Mouse (Mus musculus) forebrain, embryonic 14.5 days (tissue): Measurements from ENCODE around the gene Trpm8. TPM values are rescaled to one million over a fixed set of nuclear protein-coding genes. Genes with fewer than 3 reads are reported as not detected.

Experiments
- ATAC-seq: fragments of 200-750 bp; cut with Nextera tagmentation; 2 replicates; pipeline ENCODE4 v1.8.0; 2017; ENCODE audit warnings: mild to moderate bottlenecking, moderate library complexity
- DNase-seq: peaks from one replicate; pipeline ENCODE4 v3.0.0-alpha.2; 2015; ENCODE audit warnings: low spot score
- H3K27ac ChIP-seq: fragments of 300-500 bp; sonication (generic); 2 replicates; pipeline ENCODE4 v1.5.1; 2014; ENCODE audit warnings: low read depth, mild to moderate bottlenecking, control low read depth, low read length, moderate library complexity
- H3K27me3 ChIP-seq: fragments of 300-500 bp; sonication (generic); replicated peaks from 2 replicates; pipeline ENCODE4 v1.6.1; 2014; ENCODE audit warnings: low read length, control low read depth, mixed read lengths; ENCODE audit not compliant: control insufficient read depth, insufficient read depth
- H3K36me3 ChIP-seq: fragments of 300-500 bp; sonication (generic); 2 replicates; pipeline ENCODE4 v1.6.1; 2014; ENCODE audit warnings: low read length, control low read depth; ENCODE audit not compliant: control insufficient read depth, insufficient read depth
- H3K4me1 ChIP-seq: fragments of 300-500 bp; sonication (generic); 2 replicates; pipeline ENCODE4 v1.6.1; 2014; ENCODE audit warnings: antibody characterized with exemption, low read length, control low read depth; ENCODE audit not compliant: control insufficient read depth, insufficient read depth
- H3K4me2 ChIP-seq: fragments of 300-500 bp; sonication (generic); 2 replicates; pipeline ENCODE4 v1.6.1; 2014; ENCODE audit warnings: mild to moderate bottlenecking, control low read depth, low read length
- H3K4me3 ChIP-seq: fragments of 300-500 bp; sonication (generic); 2 replicates; pipeline ENCODE4 v1.5.1; 2014; ENCODE audit warnings: low read depth, low read length, control low read depth
- H3K9ac ChIP-seq: fragments of 300-500 bp; sonication (generic); 2 replicates; pipeline ENCODE4 v1.6.1; 2014; ENCODE audit warnings: mild to moderate bottlenecking, low read length, control low read depth, moderate library complexity
- H3K9me3 ChIP-seq: fragments of 300-500 bp; sonication (generic); replicated peaks from 2 replicates; pipeline ENCODE4 v1.6.1; 2016; ENCODE audit warnings: low read length, control low read depth, mixed read lengths; ENCODE audit not compliant: control insufficient read depth
- WGBS: fragments of 180-500 bp; shearing (Covaris S2); extraction: QIAGEN DNeasy Blood & Tissue Kit; methylation state at CpG from one replicate; pipeline ENCODE4 v1.1.7; 2014; 5-methylcytosine and 5-hydroxymethylcytosine counted together
- polyA plus RNA-seq: library from polyadenylated mRNA; unstranded; fragments of >200 nt; fragmentation: Nextera tagmentation; extraction: Ambion mirVana; gene quantifications from 2 replicates; pipeline ENCODE4 v1.2.1, GENCODE M21; 2014

The Trpm8 gene
- polyA plus RNA-seq, 1 experiment from 2014 or later, result not detected

DNA sequence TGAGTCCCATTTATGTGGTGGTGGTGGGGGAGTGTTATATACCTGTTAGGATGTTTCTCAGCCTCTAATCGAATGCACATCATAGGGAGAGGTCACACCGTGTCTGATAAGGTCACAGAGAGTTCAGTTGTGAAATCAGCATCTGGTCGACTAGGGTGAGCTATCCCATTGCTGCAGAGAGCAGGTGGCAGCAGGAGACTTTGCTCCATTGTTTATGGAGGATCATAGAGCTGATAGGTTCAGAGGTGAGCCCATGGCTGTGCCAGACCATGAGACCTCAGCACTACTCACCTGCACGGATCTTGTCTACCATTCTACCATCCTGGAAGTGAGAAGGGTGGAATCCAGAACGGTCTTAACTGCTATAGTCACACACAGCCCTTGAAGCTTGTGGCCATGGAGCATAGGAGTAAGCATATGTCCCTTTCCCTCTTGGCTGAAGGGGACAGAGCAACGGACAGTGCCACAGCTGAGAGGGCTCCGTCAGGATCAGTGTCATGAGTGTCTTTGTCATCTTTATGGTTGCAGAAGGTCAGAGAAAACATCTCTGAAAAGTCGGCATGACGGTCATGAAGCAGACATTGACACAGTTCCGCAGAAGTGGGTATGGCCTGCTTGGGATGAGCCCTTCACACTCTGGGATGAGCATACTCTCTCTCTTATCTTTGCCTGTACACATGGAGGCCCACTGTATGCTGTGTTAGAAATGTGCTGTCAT is 6.9 kb downstream of the Trpm8 start:
- ATAC-seq, result no peak
- peaks cover 56% of the 10 kb centered on the region for H3K9me3 ChIP-seq

DNA sequence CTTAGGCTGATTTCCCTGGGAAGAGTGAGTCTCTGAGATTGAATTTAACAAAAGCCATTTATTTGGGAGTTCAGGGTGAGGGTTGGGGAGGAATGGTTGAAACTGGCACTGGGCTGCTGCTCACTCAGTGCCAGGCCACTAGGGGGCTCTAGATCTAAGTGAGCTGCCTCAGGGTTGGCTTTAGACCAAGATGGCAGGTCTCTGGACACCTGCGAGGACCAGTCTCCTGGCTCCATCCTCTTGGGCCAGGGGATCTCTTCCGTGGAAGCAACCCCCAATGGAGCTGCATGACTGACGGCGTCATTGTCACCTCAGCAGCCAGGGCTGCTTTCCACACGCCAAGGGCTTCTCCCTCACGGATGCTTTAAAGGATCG is 7.5 kb downstream of the Trpm8 start:
- peaks cover 59% of the 10 kb centered on the region for H3K9me3 ChIP-seq
- DNase-seq (no peak), ATAC-seq (no peak)
- H3K4me2 ChIP-seq, result no peak overlapping the region
- H3K27me3 ChIP-seq, result no peaks in the 10 kb centered on the region
- no peak overlapping the region for H3K27ac ChIP-seq
- H3K36me3 ChIP-seq, result no peaks in the 10 kb centered on the region
- 63% methylated on average over 7 of the region's 7 CpGs for WGBS
- H3K9ac ChIP-seq, result no peak overlapping the region
- H3K4me3 ChIP-seq, result no peak overlapping the region
- no peaks in the 10 kb centered on the region for H3K4me1 ChIP-seq

More for the DNA sequence above, 6.9 kb downstream of the Trpm8 start:
- Histone ChIP-seq H3K27me3 (no peaks in the 10 kb centered on the region), H3K36me3 (no peaks in the 10 kb centered on the region), H3K4me2 (no peak overlapping the region), H3K4me1 (no peaks in the 10 kb centered on the region), H3K4me3 (no peak overlapping the region), H3K9ac (no peak overlapping the region), H3K27ac (no peak overlapping the region)
- 62% methylated on average over 10 of the region's 10 CpGs for WGBS
- DNase-seq, result no peak

DNA sequence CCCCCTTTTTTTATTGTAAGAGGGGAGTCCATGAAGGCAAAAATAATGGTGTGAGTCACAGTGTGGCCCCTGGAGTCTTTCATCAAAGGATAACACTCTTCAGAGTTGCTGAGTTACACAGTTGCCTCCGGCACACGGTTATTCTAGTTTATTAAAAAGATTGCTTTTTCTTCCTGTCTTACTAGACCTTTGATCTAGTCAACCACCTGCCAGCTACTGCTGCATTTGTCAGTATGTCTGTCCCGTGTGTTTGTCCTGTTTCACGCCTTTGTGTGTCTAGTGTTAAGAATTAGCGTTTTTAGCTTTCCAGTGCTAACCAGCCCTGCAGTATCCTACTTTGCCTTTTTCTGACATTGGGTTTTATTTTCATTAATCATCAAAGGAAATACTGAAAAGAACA is 8.2 kb downstream of the Trpm8 start:
- Histone ChIP-seq H3K4me3 (no peak overlapping the region), H3K9me3 (peaks cover 65% of the 10 kb centered on the region), H3K4me2 (no peak overlapping the region), H3K27ac (no peak overlapping the region), H3K27me3 (no peaks in the 10 kb centered on the region), H3K36me3 (no peaks in the 10 kb centered on the region), H3K4me1 (no peaks in the 10 kb centered on the region), H3K9ac (no peak overlapping the region)
- 72% methylated on average over 5 of the region's 5 CpGs for WGBS
- DNase-seq (no peak), ATAC-seq (no peak)

DNA sequence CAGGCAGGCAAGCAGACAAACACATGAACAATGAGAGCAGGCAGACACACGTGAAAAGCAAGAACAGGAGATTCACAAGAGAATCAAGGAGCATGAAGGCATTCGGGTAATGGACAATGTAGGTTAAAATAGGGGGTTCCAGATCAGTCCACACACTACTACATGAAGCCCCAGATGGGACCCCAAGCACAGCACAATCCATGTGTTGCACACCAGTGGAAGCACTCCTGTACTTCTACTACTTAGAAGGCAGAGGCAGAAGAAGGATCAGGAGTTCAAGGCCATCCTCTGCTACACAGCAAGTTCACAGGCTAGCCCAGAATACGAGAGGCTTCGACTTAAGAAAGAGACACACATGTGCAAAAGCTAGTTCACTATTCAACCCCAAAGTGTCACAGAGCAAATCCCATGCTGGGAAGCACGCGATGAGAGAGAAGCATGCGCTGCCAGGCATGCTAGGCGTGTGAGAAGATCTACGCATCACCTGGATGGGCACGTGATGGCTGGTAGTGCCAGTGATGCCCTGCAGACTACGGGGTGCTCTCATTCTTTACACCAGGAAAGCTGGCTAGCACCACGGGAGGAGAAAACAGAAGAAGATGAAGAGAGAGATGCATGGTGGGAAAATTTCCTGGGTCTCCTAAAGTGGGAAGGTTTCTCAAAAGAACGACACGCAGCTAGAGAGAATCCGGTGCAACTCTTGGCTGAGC is 8.8 kb downstream of the Trpm8 start:
- WGBS, result 83% methylated on average over 15 of the region's 15 CpGs
- DNase-seq (no peak), ATAC-seq (no peak)
- Histone ChIP-seq H3K9me3 (peaks cover 70% of the 10 kb centered on the region), H3K4me3 (no peak overlapping the region), H3K36me3 (no peaks in the 10 kb centered on the region), H3K4me2 (no peak overlapping the region), H3K27me3 (no peaks in the 10 kb centered on the region), H3K4me1 (no peaks in the 10 kb centered on the region), H3K27ac (no peak overlapping the region), H3K9ac (no peak overlapping the region)

DNA sequence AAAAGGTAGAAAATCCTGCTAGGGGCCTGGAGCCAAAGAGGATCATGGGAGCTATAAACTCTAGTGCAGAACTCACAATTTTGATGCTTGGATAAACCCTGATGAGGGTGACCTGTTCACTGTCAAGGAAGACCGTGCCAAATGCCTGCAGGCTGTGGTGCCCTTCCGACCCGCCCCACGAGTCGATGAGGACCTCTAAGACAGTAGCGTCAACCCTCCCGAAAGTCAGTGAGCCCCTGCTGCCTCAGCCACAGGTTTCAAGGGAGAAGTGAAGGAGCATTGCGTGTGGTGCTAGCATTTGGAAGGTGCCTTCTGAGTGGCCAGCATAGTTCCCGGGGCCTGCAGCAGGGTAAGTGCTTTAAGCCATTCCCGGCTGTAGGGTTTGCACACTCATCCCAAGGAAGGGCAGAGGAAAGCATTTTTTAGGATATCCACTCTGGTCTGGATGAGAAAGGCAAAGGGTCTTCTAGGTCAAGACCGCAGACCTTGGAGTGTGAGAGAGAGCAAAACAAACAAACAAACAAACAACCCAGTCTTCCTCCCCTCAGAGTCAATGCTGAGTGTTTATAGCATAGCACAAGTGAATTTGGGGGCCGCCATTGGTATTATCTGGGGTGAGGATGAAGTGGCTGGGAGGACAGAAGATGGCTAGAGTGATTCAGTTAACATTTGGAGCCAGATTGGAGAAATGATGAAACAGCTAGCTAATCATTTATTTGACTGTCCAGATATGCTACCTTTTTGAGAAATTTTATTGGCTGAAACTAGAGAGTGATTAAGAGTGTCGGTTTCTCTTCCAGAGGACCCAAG is 9.6 kb downstream of the Trpm8 start:
- no peaks in the 10 kb centered on the region for H3K36me3 ChIP-seq
- no peak for ATAC-seq
- WGBS, result 76% methylated on average over 13 of the region's 13 CpGs
- peaks cover 76% of the 10 kb centered on the region for H3K9me3 ChIP-seq
- no peak overlapping the region for H3K4me2 ChIP-seq
- no peaks in the 10 kb centered on the region for H3K27me3 ChIP-seq
- no peak overlapping the region for H3K4me3 ChIP-seq
- H3K27ac ChIP-seq, result no peak overlapping the region
- DNase-seq, result no peak
- H3K4me1 ChIP-seq, result no peaks in the 10 kb centered on the region
- no peak overlapping the region for H3K9ac ChIP-seq

DNA sequence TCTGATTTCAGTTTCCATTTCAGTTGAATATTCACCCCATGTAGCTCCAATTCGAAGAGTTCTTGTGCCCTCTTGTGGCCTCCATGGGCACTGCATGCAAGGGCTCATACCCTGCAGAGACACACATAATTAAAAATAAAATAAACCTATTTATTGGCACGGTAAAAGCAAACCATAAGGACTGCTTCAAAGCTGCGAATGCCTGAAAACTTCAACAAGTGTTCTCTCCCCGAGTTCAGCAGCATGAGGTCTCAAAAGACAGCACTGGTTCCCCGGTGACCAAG is 10.2 kb downstream of the Trpm8 start:
- Histone ChIP-seq H3K27me3 (no peaks in the 10 kb centered on the region), H3K4me2 (no peak overlapping the region), H3K27ac (no peak overlapping the region), H3K4me3 (no peak overlapping the region), H3K4me1 (no peaks in the 10 kb centered on the region), H3K36me3 (no peaks in the 10 kb centered on the region), H3K9ac (no peak overlapping the region), H3K9me3 (peaks cover 78% of the 10 kb centered on the region)
- DNase-seq, result peak; percentile 63
- 0 out of 2 replicates have a peak, but pooled peaks have one; percentile 2 for ATAC-seq
- WGBS, result 38% methylated on average over 5 of the region's 5 CpGs

DNA sequence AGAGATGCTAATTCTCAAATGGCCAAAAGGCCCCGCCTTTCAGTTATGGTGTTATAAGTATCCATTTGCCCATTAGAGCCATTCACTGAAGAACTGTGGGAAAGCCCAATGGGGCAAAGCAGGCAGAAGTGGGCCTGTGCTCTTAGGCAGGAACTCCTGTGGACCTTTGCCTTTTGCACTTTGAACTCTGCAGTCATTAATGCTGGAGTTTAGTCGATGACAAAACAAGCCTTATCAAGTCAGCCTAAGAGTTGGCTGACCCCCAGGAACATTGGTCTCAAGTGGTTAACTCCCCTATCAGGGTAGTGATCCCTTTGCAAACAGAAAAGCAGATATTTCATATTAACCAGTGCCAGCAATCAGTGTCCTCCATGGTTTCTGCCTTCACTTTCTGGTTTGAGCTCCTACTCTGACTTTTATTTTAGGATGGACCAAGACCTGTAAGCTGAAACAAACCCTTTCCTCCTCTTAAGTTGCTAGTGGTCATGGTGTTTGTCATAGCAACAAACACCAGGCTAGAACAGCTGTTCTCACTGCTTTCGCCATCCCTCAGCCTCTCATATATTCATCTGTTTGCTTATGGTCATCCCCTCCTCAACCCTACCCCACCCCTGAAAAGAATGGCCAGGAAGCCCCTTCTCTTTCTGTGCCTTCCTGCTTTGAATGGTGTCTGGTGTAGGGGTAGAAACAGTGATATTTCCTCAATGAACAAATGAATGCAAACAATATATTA is 10.8 kb downstream of the Trpm8 start:
- Histone ChIP-seq H3K9ac (no peak overlapping the region), H3K4me2 (no peak overlapping the region), H3K4me3 (no peak overlapping the region), H3K36me3 (no peaks in the 10 kb centered on the region), H3K27me3 (no peaks in the 10 kb centered on the region), H3K27ac (no peak overlapping the region), H3K4me1 (no peaks in the 10 kb centered on the region), H3K9me3 (peaks cover 72% of the 10 kb centered on the region)
- WGBS, result 45% methylated on average over 3 of the region's 3 CpGs
- DNase-seq (no peak), ATAC-seq (no peak)

DNA sequence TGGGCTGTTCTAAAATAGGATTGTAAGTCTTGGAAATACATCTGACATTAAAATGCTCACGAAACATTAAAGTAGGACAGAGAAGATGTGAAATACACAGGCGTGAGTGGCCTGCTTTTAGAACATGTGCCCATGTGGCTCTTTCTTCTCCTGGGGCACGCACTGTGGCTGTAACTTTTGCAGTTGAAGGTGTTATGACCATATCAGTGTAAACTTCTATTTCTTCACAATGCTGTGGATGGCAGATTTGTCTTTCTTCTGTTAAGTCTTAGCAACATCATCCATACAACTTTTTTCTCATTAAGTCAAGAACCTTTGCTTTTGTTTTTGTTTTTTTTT is 11.3 kb downstream of the Trpm8 start:
- no peak overlapping the region for H3K27ac ChIP-seq
- H3K4me3 ChIP-seq, result no peak overlapping the region
- peaks cover 69% of the 10 kb centered on the region for H3K9me3 ChIP-seq
- no peak overlapping the region for H3K4me2 ChIP-seq
- H3K36me3 ChIP-seq, result no peaks in the 10 kb centered on the region
- H3K9ac ChIP-seq, result no peak overlapping the region
- no peaks in the 10 kb centered on the region for H3K4me1 ChIP-seq
- 76% methylated on average over 3 of the region's 3 CpGs for WGBS
- DNase-seq (no peak), ATAC-seq (no peak)
- H3K27me3 ChIP-seq, result no peaks in the 10 kb centered on the region
